Comparison of ENCODE assay signal across 24 mouse cellular contexts in genomic region chr1:187976353-187976730, GRCm38 (mm10).
"Had no signal": no experiment of that assay in that cellular context is flagged by ENCODE, and none has a peak within 500 bp of the region (broad histone marks: within the 10 kb centered on the region; RNA-seq: fewer than 3 reads in every experiment).

No protein-coding gene starts in this region.

- H3K4me2 ChIP-seq: heart, embryonic 12.5 days; hindbrain, embryonic 12.5 days; hindbrain, embryonic 14.5 days; intestine, embryonic 15.5 days; limb, embryonic 13.5 days; limb, embryonic 15.5 days; liver, embryonic 12.5 days had no signal

- H3K27me3 ChIP-seq: heart, embryonic 12.5 days; hindbrain, embryonic 12.5 days; intestine, embryonic 15.5 days; limb, embryonic 15.5 days; liver, embryonic 12.5 days had no signal

- H3K4me1 ChIP-seq: intestine, embryonic 15.5 days; limb, embryonic 13.5 days; limb, embryonic 15.5 days; liver, embryonic 12.5 days had no signal

- H3K27ac ChIP-seq: gastrocnemius, adult 2 months; hindbrain, embryonic 12.5 days; hindbrain, embryonic 14.5 days; intestine, embryonic 15.5 days; layer of hippocampus, adult 2 months; limb, embryonic 13.5 days; limb, embryonic 15.5 days; liver, embryonic 12.5 days; liver, embryonic 14.5 days had no signal

- ATAC-seq: inflammation-experienced regulatory T-cells, adult 6 months; intestine, postnatal 0 days; liver, embryonic 12.5 days had no signal

- H3K9ac ChIP-seq: heart, embryonic 12.5 days; hindbrain, embryonic 12.5 days; hindbrain, embryonic 14.5 days; intestine, embryonic 15.5 days; limb, embryonic 13.5 days; limb, embryonic 15.5 days; liver, embryonic 12.5 days; liver, embryonic 14.5 days had no signal

- H3K4me3 ChIP-seq: gastrocnemius, adult 2 months; heart, embryonic 12.5 days; hindbrain, embryonic 10.5 days; hindbrain, embryonic 12.5 days; intestine, embryonic 15.5 days; layer of hippocampus, adult 2 months; limb, embryonic 13.5 days; limb, embryonic 15.5 days; liver, embryonic 12.5 days had no signal

- H3K9me3 ChIP-seq: heart, embryonic 12.5 days; hindbrain, embryonic 10.5 days; hindbrain, embryonic 12.5 days; intestine, embryonic 15.5 days; limb, embryonic 13.5 days; limb, embryonic 15.5 days; liver, embryonic 12.5 days had no signal

- DNase-seq: gastrocnemius, adult 2 months; gastrocnemius, postnatal 10 days; gastrocnemius, postnatal 25 days; heart, adult 18-20 months; heart, postnatal 10 days; kidney, adult 18-20 months; kidney, adult 8-10 months; kidney, postnatal 10 days; kidney, postnatal 25 days; kidney, postnatal 4 days; layer of hippocampus, adult 9-11 months; layer of hippocampus, postnatal 36 days had no signal

- H3K36me3 ChIP-seq: heart, embryonic 12.5 days; hindbrain, embryonic 10.5 days; hindbrain, embryonic 12.5 days; intestine, embryonic 15.5 days; limb, embryonic 13.5 days; limb, embryonic 15.5 days; liver, embryonic 12.5 days had no signal
